Mouse (Mus musculus) cortical plate, adult 2 months (tissue): ENCODE results near the gene Tpi1.

ENCODE experiments used
- CTCF ChIP-seq: fragments of 200-500 bp; IDR thresholded peaks from 2 replicates; pipeline ENCODE4 v1.5.1; 2011; ENCODE audit warnings: mild to moderate bottlenecking, control low read depth, low read length; ENCODE audit not compliant: insufficient read depth; ENCODE audit errors: extremely low read depth
- POLR2A ChIP-seq: fragments of 200-500 bp; IDR thresholded peaks from 2 replicates; pipeline ENCODE4 v1.6.1; 2011; ENCODE audit warnings: mild to moderate bottlenecking, low read length, control low read depth; ENCODE audit not compliant: insufficient read depth; ENCODE audit errors: extremely low read depth

DNA sequence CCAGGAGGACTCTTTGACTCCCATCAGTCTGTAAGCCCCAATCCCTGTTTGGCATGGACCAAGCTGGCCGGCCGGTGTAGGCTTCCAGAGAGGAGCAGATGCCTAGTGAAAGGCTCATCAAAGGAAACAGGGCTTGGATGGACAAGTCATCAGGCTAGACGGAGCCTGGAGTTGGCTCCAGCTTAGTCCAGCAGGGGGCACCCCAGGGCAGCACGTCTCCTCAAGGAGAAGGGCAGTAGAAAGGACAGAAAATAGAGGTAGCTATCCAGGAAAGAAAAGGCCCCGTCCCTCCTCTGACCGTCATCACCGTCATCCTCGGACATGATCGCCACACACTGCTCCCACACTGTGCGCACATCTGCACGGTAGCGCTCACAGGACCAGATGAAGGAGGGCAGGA, 45.6 kb upstream of the Tpi1 start:
- peak; percentile 80 for TF ChIP-seq CTCF
- peak; percentile 45; the same call in 1 of the 2 replicates for TF ChIP-seq POLR2A
